Mouse (Mus musculus): Measurements from ENCODE around the gene Rabl3.

DNA sequence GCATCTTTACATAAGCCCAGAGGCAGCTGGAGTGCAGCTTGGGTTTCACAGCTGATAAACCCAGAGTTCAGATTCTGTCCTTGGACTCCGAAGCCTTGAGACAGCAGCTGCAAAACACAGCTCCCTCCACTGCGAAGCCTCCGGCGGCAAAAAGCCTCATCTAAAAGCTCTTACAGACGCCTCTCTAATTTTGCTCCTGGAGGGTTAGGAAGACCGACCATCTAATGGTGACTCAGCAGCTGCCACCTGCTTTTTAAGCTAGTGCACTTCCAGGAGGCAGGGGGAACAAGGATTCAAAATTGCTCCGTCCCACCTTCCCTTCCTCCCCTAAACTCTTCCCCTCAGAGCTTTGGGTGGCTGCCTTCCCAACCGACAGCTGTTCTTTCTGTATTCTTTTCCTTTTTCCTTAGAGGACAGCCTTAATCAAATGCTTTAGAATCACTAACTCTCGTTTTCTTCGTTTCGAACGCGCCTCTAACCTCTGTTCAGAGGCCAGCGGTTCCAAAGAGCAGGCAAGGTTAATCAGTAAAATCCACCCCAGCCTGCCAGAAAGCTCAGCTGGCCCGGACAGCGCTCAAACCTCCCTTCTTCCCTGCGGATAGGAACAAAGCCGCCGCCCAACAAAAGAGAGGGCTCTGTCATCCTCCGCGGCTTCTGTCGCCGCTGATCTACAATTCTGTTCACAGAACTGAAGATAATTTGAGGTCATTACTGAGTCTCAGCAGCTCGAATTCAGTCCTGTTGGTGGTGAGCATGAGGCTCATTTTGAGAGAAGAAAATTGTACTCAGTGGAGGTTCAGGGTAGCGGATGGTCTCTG lies 44.7 kb downstream of the Rabl3 start:
- TF ChIP-seq CTCF (conservative IDR thresholded peaks at IDR 0.05; ENCODE audit: low read length) (no peak), NANOG (IDR thresholded peaks at IDR 0.05; ENCODE audit: borderline replicate concordance, low read length) (no peak), POU5F1 (IDR thresholded peaks at IDR 0.05; ENCODE audit: borderline replicate concordance, low read length) (no peak)
